Mouse (Mus musculus) stomach, postnatal 0 days (tissue): ENCODE results near the gene Fam221a. TPM values are rescaled to one million over a fixed set of nuclear protein-coding genes. Genes with fewer than 3 reads are reported as not detected.
A peak's percentile ranks its signal among the peaks of the same experiment; 100 is the strongest.

Experiments
- ATAC-seq: fragments of 200-750 bp; cut with Nextera tagmentation; 2 replicates; pipeline ENCODE4 v1.8.0; 2017; ENCODE audit not compliant: low FRiP score, low TSS enrichment
- DNase-seq: peaks from one replicate; pipeline ENCODE4 v3.0.0-alpha.2; 2016; ENCODE audit warnings: low spot score
- H3K27ac ChIP-seq: fragments of 300-500 bp; sonication (generic); replicated peaks from 2 replicates; pipeline ENCODE4 v1.5.1; 2014; ENCODE audit warnings: mild to moderate bottlenecking, control low read depth
- H3K27me3 ChIP-seq: fragments of 300-500 bp; sonication (generic); 2 replicates; pipeline ENCODE4 v1.6.1; 2014; ENCODE audit warnings: low read length; ENCODE audit not compliant: control insufficient read depth, insufficient read depth
- H3K36me3 ChIP-seq: fragments of 300-500 bp; sonication (generic); 2 replicates; pipeline ENCODE4 v1.6.1; 2014; ENCODE audit warnings: low read length, mixed read lengths; ENCODE audit not compliant: control insufficient read depth, insufficient read depth
- H3K4me1 ChIP-seq: fragments of 300-500 bp; sonication (generic); replicated peaks from 2 replicates; pipeline ENCODE4 v1.6.1; 2014; ENCODE audit warnings: antibody characterized with exemption; ENCODE audit not compliant: control insufficient read depth, insufficient read depth
- H3K4me2 ChIP-seq: fragments of 300-500 bp; sonication (generic); replicated peaks from 2 replicates; pipeline ENCODE4 v1.6.1; 2014; ENCODE audit warnings: low read depth, mild to moderate bottlenecking, control low read depth, moderate library complexity
- H3K4me3 ChIP-seq: fragments of 300-500 bp; sonication (generic); 2 replicates; pipeline ENCODE4 v1.5.1; 2014; ENCODE audit warnings: low read depth, low read length, control low read depth
- H3K9ac ChIP-seq: fragments of 300-500 bp; sonication (generic); 2 replicates; pipeline ENCODE4 v1.6.1; 2014; ENCODE audit warnings: mild to moderate bottlenecking, low read length, control low read depth, mixed read lengths
- H3K9me3 ChIP-seq: fragments of 300-500 bp; sonication (generic); 2 replicates; pipeline ENCODE4 v1.6.1; 2016; ENCODE audit warnings: low read length; ENCODE audit not compliant: control insufficient read depth
- CTCF ChIP-seq: IDR thresholded peaks from 2 replicates; pipeline ENCODE4 v1.5.1; 2016; ENCODE audit warnings: antibody characterized with exemption, low read depth, mild to moderate bottlenecking, moderate library complexity
- EP300 ChIP-seq: optimal IDR thresholded peaks from 2 replicates; pipeline ENCODE3; 2016; ENCODE audit warnings: antibody characterized with exemption
- WGBS: fragments of 180-500 bp; shearing (Covaris S2); extraction: QIAGEN DNeasy Blood & Tissue Kit; methylation state at CpG from one replicate; pipeline ENCODE4 v1.1.7; 2014; 5-methylcytosine and 5-hydroxymethylcytosine counted together
- polyA plus RNA-seq: library from polyadenylated mRNA; unstranded; fragments of >200 nt; fragmentation: Nextera tagmentation; extraction: Ambion mirVana; gene quantifications from 2 replicates; pipeline ENCODE4 v1.2.1, GENCODE M21; 2015

The Fam221a gene
- polyA plus RNA-seq, 1 experiment from 2014 or later, result 4.4 TPM

DNA sequence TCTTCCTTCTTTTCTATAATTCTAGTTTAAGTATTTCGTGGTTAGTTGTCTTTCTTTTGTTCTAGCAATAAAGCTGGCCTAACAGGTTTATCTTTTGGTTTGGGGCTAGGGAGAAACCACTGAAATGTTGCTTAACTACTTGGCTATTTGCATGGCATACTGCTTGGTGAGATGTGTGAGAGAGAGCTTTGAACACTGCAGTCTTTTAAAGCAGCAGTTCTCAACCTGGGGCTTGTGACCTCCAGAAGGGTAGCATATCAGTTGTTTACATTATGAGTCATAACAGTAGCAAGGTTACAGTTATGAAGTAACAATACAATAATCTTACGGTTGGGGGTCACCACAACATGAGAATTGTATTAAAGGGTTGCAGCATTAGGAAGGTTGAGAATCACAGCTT is 44.6 kb upstream of the Fam221a start:
- H3K9ac ChIP-seq, result no peak overlapping the region
- no peak for DNase-seq
- H3K36me3 ChIP-seq, result no peaks in the 10 kb centered on the region
- 29% methylated on average over 2 of the region's 2 CpGs for WGBS
- H3K4me2 ChIP-seq, result no peak overlapping the region
- H3K4me3 ChIP-seq, result no peak overlapping the region
- H3K27me3 ChIP-seq, result no peaks in the 10 kb centered on the region
- no peaks in the 10 kb centered on the region for H3K9me3 ChIP-seq
- no peaks in the 10 kb centered on the region for H3K4me1 ChIP-seq
- no peak overlapping the region for H3K27ac ChIP-seq
- TF ChIP-seq EP300 (no peak), CTCF (no peak)
- ATAC-seq, result no peak

DNA sequence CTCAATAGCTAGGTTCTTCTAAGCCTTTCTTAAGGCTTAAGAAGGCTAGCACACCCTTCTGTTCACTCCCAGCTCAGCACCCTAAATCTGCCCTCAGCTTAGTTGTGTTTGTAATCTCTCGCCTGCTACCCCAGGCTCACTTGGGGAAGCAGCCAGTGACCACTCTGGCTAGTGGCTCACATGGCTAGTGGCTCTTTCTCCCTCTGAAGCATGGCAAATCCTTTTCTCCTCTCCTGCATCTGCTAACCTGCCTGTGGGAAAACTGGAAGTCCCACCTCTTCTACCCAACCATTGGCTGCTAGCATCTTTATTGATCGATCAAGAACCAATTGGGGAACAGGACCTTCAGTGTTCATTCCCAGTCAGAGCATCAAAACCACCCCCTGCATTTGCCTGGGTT is 43.0 kb upstream of the Fam221a start:
- Histone ChIP-seq H3K4me2 (no peak overlapping the region), H3K9me3 (no peaks in the 10 kb centered on the region), H3K27me3 (no peaks in the 10 kb centered on the region), H3K27ac (no peak overlapping the region), H3K9ac (no peak overlapping the region), H3K4me3 (no peak overlapping the region), H3K36me3 (no peaks in the 10 kb centered on the region), H3K4me1 (no peaks in the 10 kb centered on the region)
- ATAC-seq (no peak), DNase-seq (no peak)
- TF ChIP-seq CTCF (no peak), EP300 (no peak)
- WGBS, result 52% methylated on average over 2 of the region's 2 CpGs

DNA sequence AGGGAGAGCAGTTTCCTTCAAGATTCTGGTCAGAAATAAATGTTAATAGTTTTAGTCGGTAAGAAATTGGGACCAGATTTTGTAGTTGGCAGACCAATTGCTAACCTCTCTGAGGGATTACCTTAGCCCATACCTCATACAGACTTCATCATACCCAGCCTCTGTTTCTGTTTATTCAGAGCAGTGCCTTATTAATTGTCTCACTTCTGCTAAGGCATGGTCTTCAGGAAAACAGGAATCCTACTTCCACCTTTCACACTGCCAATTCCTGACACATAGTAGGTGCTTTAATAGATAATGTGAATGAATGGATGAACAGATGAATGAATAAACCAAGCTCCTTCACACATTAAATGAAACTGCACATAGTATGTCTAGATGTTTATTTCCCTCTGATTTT is 42.2 kb upstream of the Fam221a start:
- H3K27ac ChIP-seq, result no peak overlapping the region
- ATAC-seq (no peak), DNase-seq (no peak)
- no peaks in the 10 kb centered on the region for H3K36me3 ChIP-seq
- no peaks in the 10 kb centered on the region for H3K27me3 ChIP-seq
- H3K4me2 ChIP-seq, result no peak overlapping the region
- H3K9me3 ChIP-seq, result no peaks in the 10 kb centered on the region
- TF ChIP-seq EP300, result no peak
- no peak for TF ChIP-seq CTCF
- no peak overlapping the region for H3K4me3 ChIP-seq
- 63% methylated on average over 1 of the region's 1 CpGs for WGBS
- no peak overlapping the region for H3K9ac ChIP-seq
- H3K4me1 ChIP-seq, result no peaks in the 10 kb centered on the region

DNA sequence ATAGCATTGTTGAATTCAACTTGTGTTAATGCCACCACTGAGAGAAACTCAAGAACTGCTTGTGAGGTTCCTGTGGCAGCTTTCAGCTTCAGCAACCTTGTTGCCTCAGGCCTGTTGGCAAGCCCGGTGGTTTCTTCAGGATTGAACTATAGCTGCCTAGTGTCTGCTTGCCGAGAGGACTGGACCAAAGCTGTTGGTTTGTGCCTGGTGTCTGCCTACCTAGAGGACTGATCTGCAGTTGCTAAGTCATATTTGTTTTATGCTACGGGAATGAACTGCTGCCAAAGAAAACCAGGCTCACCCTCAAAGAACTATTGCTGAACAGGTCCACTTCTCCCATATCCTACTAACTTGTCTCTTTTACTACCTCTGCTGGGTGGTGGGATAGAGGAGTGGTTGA is 40.7 kb upstream of the Fam221a start:
- TF ChIP-seq CTCF (no peak), EP300 (no peak)
- no peak overlapping the region for H3K4me3 ChIP-seq
- ATAC-seq (no peak), DNase-seq (no peak)
- no peak overlapping the region for H3K9ac ChIP-seq
- H3K4me2 ChIP-seq, result no peak overlapping the region
- H3K9me3 ChIP-seq, result no peaks in the 10 kb centered on the region
- no peaks in the 10 kb centered on the region for H3K4me1 ChIP-seq
- H3K36me3 ChIP-seq, result no peaks in the 10 kb centered on the region
- H3K27me3 ChIP-seq, result no peaks in the 10 kb centered on the region
- 71% methylated on average over 3 of the region's 3 CpGs for WGBS
- H3K27ac ChIP-seq, result no peak overlapping the region

DNA sequence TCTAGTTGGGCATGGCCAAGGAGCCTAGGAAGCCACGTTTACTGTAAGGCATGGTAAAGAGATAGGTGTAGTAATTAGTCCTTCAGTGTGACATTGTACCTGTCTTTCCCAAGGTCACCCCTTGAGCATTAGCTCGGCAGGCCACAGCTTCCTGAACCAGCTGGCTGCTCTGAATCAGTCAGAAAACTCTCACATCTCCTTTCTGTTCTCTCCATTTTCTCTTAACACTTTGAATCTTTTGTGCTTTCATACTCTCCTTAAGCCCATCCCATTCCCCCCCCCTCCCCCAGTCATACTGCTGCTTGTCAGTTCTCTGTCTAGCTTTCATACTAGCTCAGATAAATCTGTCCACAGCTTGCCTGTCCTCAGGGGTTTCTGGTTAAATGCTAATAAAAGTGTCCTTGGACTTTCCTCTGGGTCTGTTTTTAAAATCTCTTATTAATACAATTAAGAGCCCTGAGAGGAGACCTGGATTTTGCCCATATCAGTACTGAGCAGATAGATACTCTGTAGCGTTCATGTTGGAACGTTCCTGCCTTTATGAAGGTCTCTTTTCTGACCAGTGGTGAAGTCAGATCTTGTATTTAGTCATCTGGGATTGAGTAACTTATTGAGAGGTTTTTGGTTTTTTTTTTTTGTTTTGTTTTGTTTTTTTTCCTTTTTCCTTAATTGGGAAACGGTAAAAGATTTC is 36.0 kb upstream of the Fam221a start:
- ATAC-seq, result no peak
- WGBS, result 61% methylated on average over 5 of the region's 5 CpGs
- Histone ChIP-seq H3K4me3 (no peak overlapping the region), H3K9me3 (no peaks in the 10 kb centered on the region), H3K9ac (no peak overlapping the region), H3K27ac (no peak overlapping the region), H3K4me1 (no peaks in the 10 kb centered on the region), H3K4me2 (no peak overlapping the region), H3K36me3 (peaks cover 2% of the 10 kb centered on the region; the same call in 1 of the 2 replicates), H3K27me3 (no peaks in the 10 kb centered on the region)
- no peak for DNase-seq
- TF ChIP-seq CTCF (no peak), EP300 (no peak)

DNA sequence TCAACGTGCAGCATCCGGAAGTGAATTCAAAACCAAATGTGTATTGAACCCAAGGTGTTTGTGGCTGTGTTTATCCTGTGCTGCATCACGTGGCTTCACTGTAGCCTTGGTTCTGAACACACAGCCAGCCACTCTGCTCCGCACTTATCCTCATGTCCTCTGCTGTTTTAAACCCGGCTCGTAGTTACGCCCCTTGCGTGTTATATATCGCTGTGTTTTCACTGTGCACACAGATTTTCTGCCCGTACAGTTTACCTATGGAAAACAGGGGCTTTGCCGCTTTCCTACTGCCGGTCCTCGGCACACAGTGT is 35.5 kb upstream of the Fam221a start:
- H3K4me1 ChIP-seq, result no peaks in the 10 kb centered on the region
- H3K4me2 ChIP-seq, result 0 out of 2 replicates have a peak overlapping the region, but pooled peaks have one; percentile 16
- ATAC-seq (no peak), DNase-seq (no peak)
- H3K27me3 ChIP-seq, result no peaks in the 10 kb centered on the region
- no peak overlapping the region for H3K4me3 ChIP-seq
- peaks cover 2% of the 10 kb centered on the region; the same call in 1 of the 2 replicates for H3K36me3 ChIP-seq
- H3K9ac ChIP-seq, result no peak overlapping the region
- no peaks in the 10 kb centered on the region for H3K9me3 ChIP-seq
- TF ChIP-seq EP300 (no peak), CTCF (no peak)
- 42% methylated on average over 13 of the region's 13 CpGs for WGBS
- no peak overlapping the region for H3K27ac ChIP-seq
